Mouse (Mus musculus) ovary, adult 2 months (tissue): ENCODE data around the gene Rab8a. TPM values are rescaled to one million over a fixed set of nuclear protein-coding genes. Genes with fewer than 3 reads are reported as not detected.

Experiments used
- polyA plus RNA-seq: library from polyadenylated mRNA; depleted of rRNA; stranded (reverse); fragments of >200 nt; gene quantifications from 2 replicates; pipeline ENCODE4 v1.2.3, GENCODE M21; 2012; rRNA removed

The Rab8a gene
- 20.5 and 24.4 TPM in 2 replicates for polyA plus RNA-seq

DNA sequence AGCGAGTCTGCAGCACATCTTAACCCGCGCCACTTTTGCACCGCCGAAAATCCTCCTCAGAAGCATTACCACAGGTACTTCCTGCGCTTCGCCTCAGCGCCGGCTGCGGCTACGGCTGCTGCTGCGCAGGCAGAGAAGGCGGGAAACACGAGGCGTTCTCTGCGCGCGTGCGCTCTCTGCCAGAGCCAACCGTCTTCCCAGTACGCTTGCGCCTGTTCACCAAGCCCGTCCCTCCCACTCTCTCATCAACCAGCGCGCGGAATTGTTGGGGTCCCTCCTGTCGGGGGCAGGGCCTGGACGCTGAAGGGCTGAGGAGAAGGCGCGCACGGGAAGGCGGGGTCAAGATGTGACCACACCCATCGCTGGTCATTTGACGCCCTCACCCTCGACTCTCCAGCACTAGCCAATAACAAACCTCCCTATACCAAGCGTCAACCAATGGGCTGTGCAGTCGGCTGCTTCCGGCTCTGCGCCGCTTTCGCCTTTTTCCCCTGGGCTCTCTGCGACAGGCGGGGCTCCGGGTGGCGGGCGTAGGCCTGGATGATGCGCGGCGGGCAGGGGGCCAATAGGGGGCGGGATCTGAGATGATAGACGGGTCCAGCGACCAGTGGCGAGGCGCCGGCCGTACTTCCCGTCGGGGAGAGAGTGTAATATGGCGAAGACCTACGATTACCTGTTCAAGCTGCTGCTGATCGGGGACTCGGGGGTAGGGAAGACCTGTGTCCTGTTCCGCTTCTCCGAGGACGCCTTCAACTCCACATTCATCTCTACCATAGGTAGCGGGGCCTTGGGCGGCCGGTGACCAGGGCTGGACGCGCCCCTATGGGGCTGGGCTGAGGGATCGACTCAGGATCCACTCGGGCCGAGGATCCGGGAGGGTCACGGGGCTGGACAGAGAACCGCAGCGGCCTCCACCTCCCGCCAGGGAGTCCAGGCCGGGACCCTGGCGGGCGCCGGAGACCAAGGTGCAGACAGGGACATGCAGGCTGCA, at the start of gene Rab8a:
Gene Rab8a, plus strand, starts transcription at position 494 of the 991 bp plus-strand sequence.

DNA sequence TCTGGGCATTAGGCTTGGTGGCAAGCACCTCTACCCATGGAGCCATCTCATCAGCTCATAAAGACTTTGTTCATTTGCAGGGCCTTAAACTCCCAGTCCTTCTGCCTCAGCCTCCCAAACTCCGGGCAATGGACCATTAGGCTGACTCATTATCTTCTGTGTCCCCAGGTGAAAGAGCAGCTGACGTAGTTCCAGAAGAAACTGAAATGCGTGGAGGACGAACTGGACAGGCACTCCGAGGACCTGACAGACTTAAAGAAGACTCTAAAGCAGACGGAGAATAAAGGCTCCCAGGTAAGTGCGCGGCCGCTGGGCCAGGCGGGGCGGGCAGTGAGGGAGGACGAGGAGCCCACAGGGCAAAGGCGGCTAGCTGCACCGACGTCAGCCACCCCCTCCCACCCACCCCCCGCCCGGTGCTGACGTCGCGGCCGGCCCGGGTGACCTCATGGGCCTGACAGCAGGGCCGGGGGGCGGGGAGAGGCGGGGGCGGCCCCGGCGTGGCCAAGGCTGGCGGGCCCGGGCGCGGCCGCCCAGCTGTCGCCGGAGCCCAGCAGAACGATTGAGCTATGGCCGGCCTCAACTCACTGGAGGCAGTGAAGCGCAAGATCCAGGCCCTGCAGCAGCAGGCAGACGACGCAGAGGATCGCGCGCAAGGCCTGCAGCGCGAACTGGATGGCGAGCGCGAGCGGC, 26.1 kb upstream of the Rab8a start, which contains the start of gene Tpm4:
Gene Tpm4, plus strand, starts transcription at position 220 of the 690 bp plus-strand sequence.

GRCm38 (mm10) chr8:72189417-72190214, 28.6 kb downstream of the Rab8a start, which contains the start of gene Hsh2d:
TSS of gene Hsh2d (plus strand) at chr8:72189638.

DNA sequence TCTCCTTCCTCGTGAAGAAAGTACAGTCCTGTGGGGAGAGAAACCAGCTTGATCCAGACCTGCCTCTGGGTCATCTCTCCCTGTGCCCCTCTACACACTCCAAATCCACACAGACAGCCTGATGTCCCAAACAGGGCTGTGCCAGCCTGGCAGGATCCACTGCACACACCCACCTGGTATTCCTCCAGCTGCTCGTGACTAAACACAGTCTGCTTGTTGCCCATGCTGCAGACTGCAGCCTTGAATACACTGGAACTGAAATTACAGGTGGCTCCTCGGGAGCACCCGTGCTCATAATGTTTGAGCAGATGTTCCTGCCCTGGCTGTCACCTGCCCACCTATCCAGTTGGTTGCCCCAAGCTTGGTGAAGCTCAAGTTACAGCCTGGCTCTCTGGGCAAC, 51.8 kb downstream of the Rab8a start, which contains the start of gene Cib3:
Gene Cib3, minus strand, starts transcription at position 87 of the 400 bp plus-strand sequence.

DNA sequence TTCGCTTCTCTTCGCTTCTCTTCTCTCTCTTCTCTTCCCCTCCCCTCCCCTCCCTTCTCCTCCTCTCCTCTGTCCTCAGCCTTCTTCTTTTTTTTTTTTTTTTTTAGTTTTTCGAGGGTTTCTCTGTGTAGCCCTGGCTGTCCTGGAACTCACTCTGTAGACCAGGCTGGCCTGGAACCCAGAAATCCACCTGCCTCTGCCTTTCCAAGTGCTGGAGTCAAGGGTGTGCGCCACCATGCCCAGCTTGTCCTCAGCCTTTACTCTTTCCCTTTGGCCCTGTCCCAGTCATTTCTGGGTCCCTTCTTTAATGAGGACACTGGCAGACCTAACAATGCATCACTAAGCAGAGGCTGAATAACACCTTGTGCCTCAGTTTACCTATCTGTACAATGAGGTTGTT, 52.5 kb downstream of the Rab8a start, which contains the start of gene Gm11034:
Gene Gm11034, minus strand, starts transcription at position 101 of the 400 bp plus-strand sequence.

DNA sequence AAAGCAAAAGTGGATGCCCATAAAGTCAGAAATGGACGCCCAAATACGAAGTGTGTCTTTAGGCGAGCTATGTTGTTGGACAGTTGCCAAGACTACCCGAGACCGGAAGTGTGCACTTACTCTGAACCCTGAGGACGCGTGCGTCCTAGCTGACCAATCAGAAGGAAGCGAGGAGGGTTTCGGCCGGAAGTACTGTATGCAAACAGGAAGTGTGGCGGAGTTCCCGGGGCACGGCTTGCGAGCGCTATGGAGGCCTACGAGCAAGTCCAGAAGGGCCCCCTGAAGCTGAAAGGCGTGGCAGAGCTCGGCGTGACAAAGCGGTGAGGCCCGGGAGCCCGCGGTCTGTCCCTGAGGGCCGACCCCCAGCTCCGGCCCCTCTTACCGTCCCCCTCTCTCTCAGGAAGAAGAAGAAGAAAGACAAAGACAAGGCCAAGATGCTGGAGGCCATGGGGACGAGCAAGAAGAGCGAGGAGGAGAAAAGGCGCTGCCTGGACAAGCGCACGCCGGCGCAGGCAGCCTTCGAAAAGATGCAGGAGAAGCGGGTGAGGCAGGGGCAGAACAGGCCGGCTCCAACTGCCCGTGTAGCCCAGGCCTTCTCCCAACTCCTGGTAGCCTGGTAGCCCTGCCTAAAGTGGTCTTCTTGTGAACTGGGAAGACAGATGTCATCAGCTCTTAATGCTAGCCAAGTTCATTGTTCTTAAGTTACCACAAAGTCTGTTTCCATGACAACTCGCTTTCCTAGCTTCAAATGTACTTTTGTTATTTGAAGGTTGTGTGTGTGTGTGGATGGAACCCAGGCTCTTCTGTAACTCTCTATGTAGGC, 58.8 kb downstream of the Rab8a start, which contains the start of gene Fam32a:
Gene Fam32a, plus strand, starts transcription at position 190 of the 823 bp plus-strand sequence.

Other genes with a start within 250 kb of the Rab8a start
- 3.5 and 4.3 TPM in 2 replicates for gene Zfp961, start 210.2 kb upstream of the Rab8a start, polyA plus RNA-seq
- gene Cyp4f18, start 151.6 kb upstream of the Rab8a start, polyA plus RNA-seq = 4.7 and 8.0 TPM in 2 replicates
- gene Olfr372, start 120.0 kb upstream of the Rab8a start, polyA plus RNA-seq = not detected in 2 replicates
- not detected in 2 replicates for gene Olfr373, start 78.0 kb upstream of the Rab8a start, polyA plus RNA-seq
- gene Olfr374, start 54.2 kb upstream of the Rab8a start, polyA plus RNA-seq = not detected in 2 replicates
- 112 and 149 TPM in 2 replicates for gene Tpm4, start 26.2 kb upstream of the Rab8a start, polyA plus RNA-seq
- gene Hsh2d, start 28.4 kb downstream of the Rab8a start, polyA plus RNA-seq = 0.53 and 0.71 TPM in 2 replicates
- gene Cib3, start 51.6 kb downstream of the Rab8a start, polyA plus RNA-seq = 0.41 TPM in 1 of 2 replicates, not detected in the other
- not detected in 2 replicates for gene Gm11034, start 52.4 kb downstream of the Rab8a start, polyA plus RNA-seq
- gene Fam32a, start 58.5 kb downstream of the Rab8a start, polyA plus RNA-seq = 33.0 and 50.7 TPM in 2 replicates
- 102 and 137 TPM in 2 replicates for gene Ap1m1, start 78.8 kb downstream of the Rab8a start, polyA plus RNA-seq
- gene Gm10282, start 144.1 kb downstream of the Rab8a start, polyA plus RNA-seq = 1.5 and 1.7 TPM in 2 replicates
- 63.9 and 91.3 TPM in 2 replicates for gene Klf2, start 157.8 kb downstream of the Rab8a start, polyA plus RNA-seq